Mouse (Mus musculus): ENCODE measurements around the gene P2rx4. TPM values are rescaled to one million over a fixed set of nuclear protein-coding genes. Genes with fewer than 3 reads are reported as not detected.

P2rx4 gene
- total RNA-seq, 1 experiment from 2014 or later = 26.3 TPM

- ATAC-seq (replicated peaks; ENCODE audit: insufficient number of reproducible peaks, low FRiP score, low TSS enrichment, poor library complexity, severe bottlenecking) = no peak
Measured at GRCm38 (mm10) chr5:122736761-122737160, 29.4 kb downstream of the P2rx4 start.

- ATAC-seq (replicated peaks; ENCODE audit: insufficient number of reproducible peaks, low FRiP score, low TSS enrichment, poor library complexity, severe bottlenecking) = no peak
Measured at GRCm38 (mm10) chr5:122743880-122744422, 36.6 kb downstream of the P2rx4 start.

- no peak for ATAC-seq (replicated peaks; ENCODE audit: insufficient number of reproducible peaks, low FRiP score, low TSS enrichment, poor library complexity, severe bottlenecking)
Measured at GRCm38 (mm10) chr5:122747950-122748349, 40.6 kb downstream of the P2rx4 start.

GRCm38 (mm10) chr5:122754477-122754876 lies 47.1 kb downstream of the P2rx4 start:
- ATAC-seq (replicated peaks; ENCODE audit: insufficient number of reproducible peaks, low FRiP score, low TSS enrichment, poor library complexity, severe bottlenecking) = no peak

- no peak for ATAC-seq (replicated peaks; ENCODE audit: insufficient number of reproducible peaks, low FRiP score, low TSS enrichment, poor library complexity, severe bottlenecking)
Measured at GRCm38 (mm10) chr5:122755620-122756019, 48.3 kb downstream of the P2rx4 start.

GRCm38 (mm10) chr5:122756144-122756543 lies 48.8 kb downstream of the P2rx4 start:
- ATAC-seq (replicated peaks; ENCODE audit: insufficient number of reproducible peaks, low FRiP score, low TSS enrichment, poor library complexity, severe bottlenecking) = no peak

- no peak for ATAC-seq (replicated peaks; ENCODE audit: insufficient number of reproducible peaks, low FRiP score, low TSS enrichment, poor library complexity, severe bottlenecking)
Measured at GRCm38 (mm10) chr5:122756680-122757079, 49.3 kb downstream of the P2rx4 start.

GRCm38 (mm10) chr5:122763271-122764031 lies 56.1 kb downstream of the P2rx4 start:
- no peak for ATAC-seq (replicated peaks; ENCODE audit: insufficient number of reproducible peaks, low FRiP score, low TSS enrichment, poor library complexity, severe bottlenecking)

GRCm38 (mm10) chr5:122764032-122764464 lies 56.7 kb downstream of the P2rx4 start:
- ATAC-seq (replicated peaks; ENCODE audit: insufficient number of reproducible peaks, low FRiP score, low TSS enrichment, poor library complexity, severe bottlenecking) = no peak

GRCm38 (mm10) chr5:122767283-122767682 lies 59.9 kb downstream of the P2rx4 start:
- ATAC-seq (replicated peaks; ENCODE audit: insufficient number of reproducible peaks, low FRiP score, low TSS enrichment, poor library complexity, severe bottlenecking) = no peak

- ATAC-seq (replicated peaks; ENCODE audit: insufficient number of reproducible peaks, low FRiP score, low TSS enrichment, poor library complexity, severe bottlenecking) = peak; percentile 76
Measured at GRCm38 (mm10) chr5:122769101-122769568, 61.8 kb downstream of the P2rx4 start.

GRCm38 (mm10) chr5:122770304-122770703 lies 63.0 kb downstream of the P2rx4 start:
- ATAC-seq (replicated peaks; ENCODE audit: insufficient number of reproducible peaks, low FRiP score, low TSS enrichment, poor library complexity, severe bottlenecking) = no peak

- ATAC-seq (replicated peaks; ENCODE audit: insufficient number of reproducible peaks, low FRiP score, low TSS enrichment, poor library complexity, severe bottlenecking) = peak; percentile 29; the same call in 1 of the 2 replicates
Measured at GRCm38 (mm10) chr5:122770806-122771261, 63.5 kb downstream of the P2rx4 start.

- no peak for ATAC-seq (replicated peaks; ENCODE audit: insufficient number of reproducible peaks, low FRiP score, low TSS enrichment, poor library complexity, severe bottlenecking)
Measured at GRCm38 (mm10) chr5:122771428-122771827, 64.1 kb downstream of the P2rx4 start.

- ATAC-seq (replicated peaks; ENCODE audit: insufficient number of reproducible peaks, low FRiP score, low TSS enrichment, poor library complexity, severe bottlenecking) = no peak
Measured at GRCm38 (mm10) chr5:122773756-122774155, 66.4 kb downstream of the P2rx4 start.

GRCm38 (mm10) chr5:122774743-122775611 lies 67.6 kb downstream of the P2rx4 start:
- ATAC-seq (replicated peaks; ENCODE audit: insufficient number of reproducible peaks, low FRiP score, low TSS enrichment, poor library complexity, severe bottlenecking) = no peak

GRCm38 (mm10) chr5:122775646-122776286 lies 68.4 kb downstream of the P2rx4 start:
- no peak for ATAC-seq (replicated peaks; ENCODE audit: insufficient number of reproducible peaks, low FRiP score, low TSS enrichment, poor library complexity, severe bottlenecking)

- ATAC-seq (replicated peaks; ENCODE audit: insufficient number of reproducible peaks, low FRiP score, low TSS enrichment, poor library complexity, severe bottlenecking) = no peak
Measured at GRCm38 (mm10) chr5:122777322-122777721, 70.0 kb downstream of the P2rx4 start.
